In the genomic region with DNA sequence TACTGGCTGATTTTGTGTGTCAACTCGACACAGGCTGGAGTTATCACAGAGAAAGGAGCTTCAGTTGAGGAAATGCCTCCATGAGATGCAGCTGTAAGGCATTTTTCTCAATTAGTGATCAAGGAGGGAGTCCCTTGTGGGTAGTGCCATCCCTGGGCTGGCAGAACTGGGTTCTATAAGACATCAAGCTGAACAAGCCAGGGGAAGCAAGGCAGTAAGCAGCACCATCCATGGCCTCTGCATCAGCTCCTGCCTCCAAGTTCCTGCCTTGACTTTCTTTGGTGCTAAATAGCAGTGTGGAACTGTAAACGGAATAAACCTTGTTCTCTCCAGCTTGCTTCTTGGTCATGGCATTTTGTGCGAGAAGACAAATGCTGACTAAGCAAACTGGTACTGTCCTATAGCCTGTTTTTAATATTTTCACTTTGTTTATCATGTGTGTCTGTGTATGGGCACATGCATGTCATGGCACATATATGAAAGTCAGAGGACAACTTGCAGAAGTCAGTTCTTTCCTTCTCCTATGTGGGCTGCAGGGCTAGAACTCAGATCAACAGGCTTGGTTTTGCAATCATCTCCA, we compare ENCODE assay signal across 37 mouse cellular contexts. TPM values are rescaled to one million over a fixed set of nuclear protein-coding genes. Genes with fewer than 3 reads are reported as not detected.
"Had no signal": no experiment of that assay in that cellular context is flagged by ENCODE, and none has a peak within 500 bp of the region (broad histone marks: within the 10 kb centered on the region; RNA-seq: fewer than 3 reads in every experiment).

No protein-coding gene starts in this region.

- H3K27me3 ChIP-seq: heart, embryonic 13.5 days; heart, embryonic 15.5 days; hindbrain, embryonic 12.5 days; hindbrain, embryonic 13.5 days; hindbrain, embryonic 15.5 days; intestine, embryonic 15.5 days; kidney, embryonic 15.5 days had no signal

- H3K9ac ChIP-seq: heart, embryonic 12.5 days; heart, embryonic 13.5 days; heart, embryonic 15.5 days; hindbrain, embryonic 12.5 days; hindbrain, embryonic 13.5 days; hindbrain, embryonic 14.5 days; hindbrain, embryonic 15.5 days; intestine, embryonic 15.5 days; kidney, embryonic 15.5 days had no signal

- H3K36me3 ChIP-seq: heart, embryonic 12.5 days; heart, embryonic 13.5 days; heart, embryonic 15.5 days; hindbrain, embryonic 10.5 days; hindbrain, embryonic 12.5 days; hindbrain, embryonic 13.5 days; hindbrain, embryonic 15.5 days; intestine, embryonic 15.5 days; kidney, embryonic 15.5 days had no signal

- H3K4me3 ChIP-seq: heart, embryonic 12.5 days; heart, embryonic 13.5 days; heart, embryonic 15.5 days; hindbrain, embryonic 10.5 days; hindbrain, embryonic 12.5 days; hindbrain, embryonic 13.5 days; hindbrain, embryonic 15.5 days; intestine, embryonic 15.5 days; kidney, embryonic 15.5 days; layer of hippocampus, adult 2 months; left cerebral cortex, adult 2 months had no signal

- H3K4me1 ChIP-seq: heart, embryonic 12.5 days; heart, embryonic 13.5 days; heart, embryonic 15.5 days; hindbrain, embryonic 15.5 days; intestine, embryonic 15.5 days; kidney, embryonic 15.5 days had no signal

- H3K9me3 ChIP-seq: heart, embryonic 12.5 days; heart, embryonic 13.5 days; heart, embryonic 15.5 days; hindbrain, embryonic 10.5 days; hindbrain, embryonic 12.5 days; hindbrain, embryonic 13.5 days; hindbrain, embryonic 15.5 days; intestine, embryonic 15.5 days; kidney, embryonic 15.5 days had no signal

- ATAC-seq: hindbrain, embryonic 16.5 days; hindbrain, postnatal 0 days; inflammation-experienced regulatory T-cells, adult 6 months; intestine, embryonic 15.5 days; intestine, embryonic 16.5 days; intestine, postnatal 0 days had no signal

- H3K4me2 ChIP-seq: heart, embryonic 12.5 days; heart, embryonic 13.5 days; heart, embryonic 15.5 days; hindbrain, embryonic 12.5 days; hindbrain, embryonic 13.5 days; hindbrain, embryonic 14.5 days; hindbrain, embryonic 15.5 days; intestine, embryonic 15.5 days; kidney, embryonic 15.5 days had no signal

- H3K27ac ChIP-seq: heart, embryonic 13.5 days; heart, embryonic 15.5 days; hindbrain, embryonic 10.5 days; hindbrain, embryonic 12.5 days; hindbrain, embryonic 13.5 days; hindbrain, embryonic 14.5 days; hindbrain, embryonic 15.5 days; hindbrain, postnatal 0 days; intestine, embryonic 15.5 days; kidney, embryonic 15.5 days; kidney, postnatal 0 days; layer of hippocampus, adult 2 months; left cerebral cortex, adult 2 months had no signal

- DNase-seq: heart, postnatal 10 days; heart, postnatal 14 days; heart, postnatal 36 days; heart, postnatal 4 days; kidney, adult 11 months; kidney, adult 18-20 months; kidney, adult 2 months; kidney, adult 8-10 months; kidney, adult 9 months; kidney, postnatal 10 days; kidney, postnatal 14 days; kidney, postnatal 25 days; kidney, postnatal 36 days; kidney, postnatal 4 days; layer of hippocampus, adult 9-11 months; layer of hippocampus, postnatal 36 days had no signal

RNA-seq across cellular contexts. Expression of a gene that starts 57.3 kb away (rescaled TPM):
- total RNA-seq: hematopoietic stem cell, adult 5-6 weeks had no signal
- polyA plus RNA-seq: heart, embryonic 15.5 days; heart, postnatal 0 days; inflammation-experienced regulatory T-cells, adult 6 months; intestine, embryonic 16.5 days; kidney, embryonic 15.5 days; kidney, embryonic 16.5 days had no signal
